Mouse (Mus musculus): Measurements from ENCODE around the gene Tectb.
"Not testable (repeated sequence)": the region's sequence is repeated elsewhere in the genome, so short reads cannot be mapped to it uniquely, and the experiment has no call there.

Gene Tectb

GRCm38 (mm10) chr19:55166741-55167140 is 13.8 kb upstream of the Tectb start:
- DNase-seq = no peak

- no peak for DNase-seq
These were observed 12.8 kb upstream of the Tectb start for GRCm38 (mm10) chr19:55167741-55168140.

GRCm38 (mm10) chr19:55168360-55168759 is 12.2 kb upstream of the Tectb start:
- DNase-seq = no peak

GRCm38 (mm10) chr19:55169236-55169729 is 11.2 kb upstream of the Tectb start:
- not testable (repeated sequence) for DNase-seq

- DNase-seq = no peak
These were observed 10.1 kb upstream of the Tectb start for GRCm38 (mm10) chr19:55170399-55170798.

- no peak for DNase-seq
These were observed 8.9 kb upstream of the Tectb start for GRCm38 (mm10) chr19:55171585-55171984.

- no peak for DNase-seq
These were observed 3.4 kb upstream of the Tectb start for GRCm38 (mm10) chr19:55177143-55177542.

- peak; percentile 17 for DNase-seq
These were observed 3.9 kb downstream of the Tectb start for GRCm38 (mm10) chr19:55184442-55184841.

- peak; percentile 76 for DNase-seq
These were observed 4.5 kb downstream of the Tectb start for GRCm38 (mm10) chr19:55185074-55185473.

GRCm38 (mm10) chr19:55185651-55186050 is 5.1 kb downstream of the Tectb start:
- DNase-seq = peak; percentile 46

GRCm38 (mm10) chr19:55190065-55190464 is 9.5 kb downstream of the Tectb start:
- no peak for DNase-seq

- no peak for DNase-seq
These were observed 11.1 kb downstream of the Tectb start for GRCm38 (mm10) chr19:55191596-55191995.

GRCm38 (mm10) chr19:55192254-55192945 is 11.9 kb downstream of the Tectb start:
- peak; percentile 11 for DNase-seq

GRCm38 (mm10) chr19:55193717-55194394 is 13.3 kb downstream of the Tectb start:
- no peak for DNase-seq

- no peak for DNase-seq
These were observed 14.1 kb downstream of the Tectb start for GRCm38 (mm10) chr19:55194520-55195170.

GRCm38 (mm10) chr19:55195574-55195973 is 15.0 kb downstream of the Tectb start:
- no peak for DNase-seq

- peak; percentile 86 for DNase-seq
These were observed 17.8 kb downstream of the Tectb start for GRCm38 (mm10) chr19:55198303-55198702.

- peak; percentile 82 for DNase-seq
These were observed 26.1 kb downstream of the Tectb start for GRCm38 (mm10) chr19:55206482-55207138.

GRCm38 (mm10) chr19:55207205-55207604 is 26.7 kb downstream of the Tectb start:
- DNase-seq = no peak

GRCm38 (mm10) chr19:55207746-55208538 is 27.4 kb downstream of the Tectb start:
- DNase-seq = no peak

- DNase-seq = no peak
These were observed 28.1 kb downstream of the Tectb start for GRCm38 (mm10) chr19:55208654-55209053.

GRCm38 (mm10) chr19:55209084-55209483 is 28.6 kb downstream of the Tectb start:
- DNase-seq = no peak
